Mouse (Mus musculus): ENCODE data around the gene Cacna2d3.

Gene Cacna2d3

DNA sequence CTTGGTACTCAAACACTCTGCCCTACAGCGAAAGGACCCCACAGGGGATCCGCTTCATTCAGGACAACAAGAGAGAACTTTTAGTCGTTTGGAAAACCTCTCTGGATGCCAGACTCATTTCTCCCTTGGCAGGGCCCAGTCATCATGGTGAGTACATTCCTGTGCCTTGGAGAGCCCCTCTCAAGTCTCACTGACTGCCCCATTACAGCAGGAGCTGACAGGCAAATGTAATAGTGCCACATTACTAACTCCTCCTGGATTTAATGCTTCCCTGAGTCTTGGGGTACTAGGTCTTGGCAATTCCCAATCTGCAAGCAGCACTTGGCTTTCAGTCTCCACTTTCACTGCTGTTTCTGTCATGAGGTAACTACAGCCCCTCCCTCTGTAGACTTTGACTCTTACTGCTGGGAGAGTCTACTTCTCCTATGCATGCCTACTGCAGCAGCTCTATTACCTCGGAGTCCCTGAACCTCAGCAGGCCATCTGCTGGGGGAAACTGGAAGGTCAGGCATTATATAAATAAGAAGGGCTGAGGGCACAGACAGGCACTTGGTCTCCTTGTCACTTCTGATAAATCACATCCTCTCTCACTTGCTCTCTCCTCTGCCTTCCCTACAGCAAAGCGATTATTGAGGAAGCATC lies 454.3 kb downstream of the Cacna2d3 start:
- peak; percentile 49 for DNase-seq (ENCODE audit: low read depth, low spot score)

- no peak for DNase-seq (ENCODE audit: low read depth, low spot score)
Observed at GRCm38 (mm10) chr14:29260621-29261020, 461.0 kb downstream of the Cacna2d3 start.

GRCm38 (mm10) chr14:29243516-29243915 lies 478.1 kb downstream of the Cacna2d3 start:
- no peak for DNase-seq (ENCODE audit: low read depth, low spot score)

- DNase-seq (ENCODE audit: low read depth, low spot score): peak; percentile 27
Observed at GRCm38 (mm10) chr14:29238446-29238845, 483.2 kb downstream of the Cacna2d3 start.

DNA sequence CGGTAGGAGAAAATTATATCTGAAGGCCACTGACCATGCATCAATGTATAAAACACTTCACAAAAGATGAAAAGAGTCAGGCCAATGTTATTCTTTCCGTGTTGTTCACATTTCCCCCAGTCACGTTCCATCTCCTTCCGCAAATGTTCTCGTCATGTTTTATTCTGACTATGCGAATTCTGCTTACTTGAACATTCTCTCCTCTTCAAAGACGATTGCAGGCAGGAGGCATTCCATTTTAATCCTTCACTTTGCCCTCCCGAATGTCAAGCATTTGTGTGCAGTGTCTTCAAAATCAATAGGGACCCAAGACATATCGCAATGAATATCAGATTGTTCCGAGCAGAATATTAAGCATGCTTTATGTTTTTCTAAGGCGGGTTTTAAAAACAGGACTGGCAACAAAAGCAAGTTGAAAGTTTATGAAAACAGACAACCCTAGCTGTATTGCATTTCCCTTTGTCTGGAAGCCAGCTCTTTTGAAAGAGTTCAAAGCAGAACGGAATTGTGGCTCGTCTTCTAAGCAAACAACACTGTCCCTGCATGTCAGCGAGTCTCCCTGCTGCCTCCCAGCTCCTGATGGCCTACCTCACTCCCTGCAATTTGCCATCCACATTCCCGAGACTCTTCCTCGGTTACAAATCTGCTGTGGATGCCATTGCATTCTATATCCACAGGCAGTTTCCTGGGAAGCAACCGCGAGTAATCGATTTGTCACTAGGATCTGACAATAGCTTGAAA lies 492.5 kb downstream of the Cacna2d3 start:
- DNase-seq (ENCODE audit: low read depth, low spot score): no peak

DNA sequence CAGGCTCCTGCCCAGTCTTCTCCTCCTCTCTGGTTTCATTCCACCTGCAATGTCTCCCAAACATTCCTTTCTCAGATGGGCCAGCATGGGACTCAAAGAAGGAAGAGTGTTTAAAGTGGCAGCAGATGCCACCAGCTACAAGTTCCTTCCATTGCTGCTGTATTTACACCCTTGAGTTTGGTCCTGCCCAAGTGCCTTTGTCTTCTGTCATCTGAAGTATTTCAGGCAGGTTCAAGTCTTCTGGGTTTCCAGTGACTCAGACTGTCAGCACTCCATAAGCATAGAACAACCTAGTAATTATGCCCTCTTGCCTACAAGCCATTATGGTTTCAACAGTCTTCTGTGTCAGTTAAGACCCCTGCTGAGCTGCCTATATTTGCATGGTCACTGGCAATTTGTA lies 493.2 kb downstream of the Cacna2d3 start:
- no peak for DNase-seq (ENCODE audit: low read depth, low spot score)

DNA sequence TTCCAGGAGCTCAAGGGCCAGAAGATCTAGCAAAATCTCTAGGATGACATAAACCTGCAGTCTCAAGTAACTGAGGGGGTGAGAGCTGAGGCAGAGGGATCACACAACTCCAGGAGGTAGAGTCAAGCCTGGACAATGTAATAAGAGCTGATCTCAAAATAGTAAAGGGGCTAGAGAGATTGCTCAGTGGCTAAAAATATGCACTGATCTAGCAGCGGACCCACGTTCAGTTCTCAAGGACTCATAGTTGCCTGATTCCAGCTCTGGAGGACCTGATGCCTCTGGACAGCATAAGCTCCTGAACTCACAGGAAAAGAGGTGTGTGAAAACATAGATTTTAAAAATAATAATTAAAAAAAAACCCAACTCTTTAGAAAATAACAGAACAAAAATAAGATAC lies 493.7 kb downstream of the Cacna2d3 start:
- no peak for DNase-seq (ENCODE audit: low read depth, low spot score)

DNA sequence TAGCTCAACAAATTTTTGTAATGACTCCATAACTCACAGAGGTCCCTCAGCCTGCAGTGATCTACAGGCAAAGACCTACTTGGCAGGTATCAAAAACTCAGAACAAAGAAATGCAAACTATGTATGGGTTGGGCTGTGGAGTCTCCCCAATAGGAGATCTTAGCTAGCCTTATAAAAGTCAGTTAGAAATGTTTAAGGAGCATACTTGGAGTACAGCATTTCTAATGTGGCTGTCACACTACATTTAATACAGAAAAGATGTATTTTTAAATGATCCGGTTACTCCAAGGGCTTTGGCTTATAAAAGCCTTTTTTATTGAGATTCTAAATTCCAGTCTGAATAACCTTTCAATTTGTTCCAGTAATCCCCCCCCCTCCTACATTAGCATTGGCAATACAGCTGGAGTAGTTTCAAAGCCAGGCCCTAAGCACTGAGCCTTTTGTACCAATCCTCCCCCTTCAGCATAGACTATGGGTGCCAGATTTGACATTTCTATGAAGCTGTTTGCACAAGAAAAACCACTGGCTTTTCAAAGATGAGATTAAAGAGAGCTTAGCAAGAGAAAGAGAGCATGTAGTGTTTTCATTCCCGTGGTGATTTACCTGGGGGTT lies 495.8 kb downstream of the Cacna2d3 start:
- DNase-seq (ENCODE audit: low read depth, low spot score): no peak

GRCm38 (mm10) chr14:29223012-29223411 lies 498.7 kb downstream of the Cacna2d3 start:
- DNase-seq (ENCODE audit: low read depth, low spot score): no peak

- no peak for DNase-seq (ENCODE audit: low read depth, low spot score)
Observed at GRCm38 (mm10) chr14:29222191-29222882, 499.3 kb downstream of the Cacna2d3 start.

- DNase-seq (ENCODE audit: low read depth, low spot score): no peak
Observed at GRCm38 (mm10) chr14:29216106-29216505, 505.6 kb downstream of the Cacna2d3 start.

GRCm38 (mm10) chr14:29204967-29205268 lies 516.7 kb downstream of the Cacna2d3 start:
- no peak for DNase-seq (ENCODE audit: low read depth, low spot score)

GRCm38 (mm10) chr14:29204236-29204966 lies 517.3 kb downstream of the Cacna2d3 start:
- no peak for DNase-seq (ENCODE audit: low read depth, low spot score)

DNA sequence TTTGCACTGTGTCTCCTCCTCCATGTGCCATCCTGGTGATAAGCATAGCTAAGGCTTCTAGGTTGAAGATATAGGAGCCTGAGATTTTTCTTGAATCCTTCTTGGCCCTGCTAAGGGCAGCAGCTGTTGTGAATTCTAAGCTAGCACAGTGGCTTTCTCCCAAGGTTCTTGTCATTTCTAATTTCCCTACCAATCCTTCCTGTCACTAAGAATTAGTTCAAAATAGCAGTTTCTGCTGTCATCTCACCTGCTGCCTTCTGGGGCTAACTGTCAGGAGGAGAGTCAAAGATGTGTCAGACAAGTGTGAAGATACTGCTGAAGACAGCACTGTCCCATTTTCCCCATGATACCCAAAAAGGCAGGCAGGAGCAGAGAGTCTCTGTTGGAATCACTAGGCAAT lies 525.5 kb downstream of the Cacna2d3 start:
- no peak for DNase-seq (ENCODE audit: low read depth, low spot score)

- DNase-seq (ENCODE audit: low read depth, low spot score): no peak
Observed at GRCm38 (mm10) chr14:29191426-29191825, 530.2 kb downstream of the Cacna2d3 start.

- DNase-seq (ENCODE audit: low read depth, low spot score): no peak
Observed at GRCm38 (mm10) chr14:29183730-29184129, 537.9 kb downstream of the Cacna2d3 start.

- DNase-seq (ENCODE audit: low read depth, low spot score): no peak
Observed at GRCm38 (mm10) chr14:29179397-29179888, 542.2 kb downstream of the Cacna2d3 start.

GRCm38 (mm10) chr14:29178695-29179396 lies 542.8 kb downstream of the Cacna2d3 start:
- no peak for DNase-seq (ENCODE audit: low read depth, low spot score)

DNA sequence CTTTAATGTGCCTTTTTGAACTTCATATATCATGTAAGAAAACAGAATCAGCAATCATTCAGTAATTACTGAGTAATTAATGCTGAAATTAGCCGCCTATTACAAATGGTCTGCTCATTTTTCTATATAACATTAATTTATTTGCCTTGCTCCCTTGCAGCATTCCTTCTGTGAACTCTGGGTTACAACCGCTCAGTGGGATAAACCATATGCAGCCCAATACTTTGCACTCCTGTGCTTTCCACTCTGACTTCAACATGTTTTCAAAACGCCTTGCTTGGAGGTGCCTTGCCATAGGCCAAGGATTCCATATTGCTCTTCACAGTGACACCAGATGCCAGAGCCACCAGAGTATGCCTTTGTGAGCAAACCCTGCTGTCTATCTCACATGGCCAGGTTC lies 546.9 kb downstream of the Cacna2d3 start:
- DNase-seq (ENCODE audit: low read depth, low spot score): no peak

- no peak for DNase-seq (ENCODE audit: low read depth, low spot score)
Observed at GRCm38 (mm10) chr14:29172207-29172606, 549.5 kb downstream of the Cacna2d3 start.

GRCm38 (mm10) chr14:29164653-29165030 lies 557.0 kb downstream of the Cacna2d3 start:
- DNase-seq (ENCODE audit: low read depth, low spot score): no peak

All from forelimb bud, embryonic 11.5 days (tissue).